Mouse (Mus musculus) testis, adult 2 months (tissue): ENCODE measurements around the gene Camkv.

ENCODE experiments used
- CTCF ChIP-seq: fragments of 200-500 bp; IDR thresholded peaks from 2 replicates; pipeline ENCODE4 v1.5.1; 2012; ENCODE audit warnings: low read depth, mild to moderate bottlenecking, inconsistent platforms, low read length, moderate library complexity; ENCODE audit not compliant: control insufficient read depth, insufficient read depth, insufficient replicate concordance
- POLR2A ChIP-seq: fragments of 200-500 bp; IDR thresholded peaks from 2 replicates; pipeline ENCODE4 v1.6.1; 2012; ENCODE audit warnings: low read depth, mild to moderate bottlenecking, inconsistent platforms, low read length, moderate library complexity; ENCODE audit not compliant: control insufficient read depth

- TF ChIP-seq CTCF (no peak), POLR2A (no peak)
Measured at GRCm38 (mm10) chr9:107914764-107915420, 20.6 kb upstream of the Camkv start.
